Mouse (Mus musculus) C2C12 (cell line): ENCODE data around the gene Sptbn1. TPM values are rescaled to one million over a fixed set of nuclear protein-coding genes. Genes with fewer than 3 reads are reported as not detected.

Source experiments
- H3K27me3 ChIP-seq: one replicate; pipeline ENCODE4 v1.6.1; 2011; ENCODE audit not compliant: control insufficient read depth, insufficient read depth, insufficient read length
- H3K36me3 ChIP-seq: one replicate; pipeline ENCODE4 v1.6.1; 2011; ENCODE audit not compliant: control insufficient read depth, insufficient read depth
- H3K4me3 ChIP-seq: one replicate; pipeline ENCODE4 v1.5.1; 2011; ENCODE audit warnings: mild to moderate bottlenecking, control low read depth; ENCODE audit not compliant: poor library complexity, insufficient read depth, severe bottlenecking
- H3K79me2 ChIP-seq: one replicate; pipeline ENCODE4 v1.6.1; 2011; ENCODE audit not compliant: control insufficient read depth, insufficient read depth
- H3K79me3 ChIP-seq: one replicate; pipeline ENCODE4 v1.6.1; 2011; ENCODE audit warnings: low read depth, control low read depth
- H3ac ChIP-seq: one replicate; pipeline ENCODE3; 2011; ENCODE audit warnings: low read depth; ENCODE audit not compliant: control insufficient read depth, insufficient read length
- CEBPB ChIP-seq: IDR thresholded peaks from one replicate; pipeline ENCODE4 v1.6.1; 2011; ENCODE audit warnings: low read depth, mild to moderate bottlenecking, control low read depth, moderate library complexity
- CTCF ChIP-seq: IDR thresholded peaks from one replicate; pipeline ENCODE4 v1.5.1; 2011; ENCODE audit not compliant: control insufficient read depth, insufficient read depth, insufficient read length
- FOSL1 ChIP-seq: IDR thresholded peaks from one replicate; pipeline ENCODE4 v1.8.0; 2011; ENCODE audit warnings: mild to moderate bottlenecking, low read length; ENCODE audit not compliant: poor library complexity, insufficient read depth, severe bottlenecking
- MAX ChIP-seq: IDR thresholded peaks from one replicate; pipeline ENCODE4 v1.6.1; 2011; ENCODE audit warnings: mild to moderate bottlenecking, control low read depth
- MYOD1 ChIP-seq: IDR thresholded peaks from one replicate; pipeline ENCODE4 v1.6.1; 2011; ENCODE audit warnings: low read depth; ENCODE audit not compliant: control insufficient read depth, insufficient read length
- MYOG ChIP-seq: IDR thresholded peaks from one replicate; pipeline ENCODE4 v1.6.1; 2011; ENCODE audit not compliant: control insufficient read depth, insufficient read length; ENCODE audit errors: extremely low read depth
- USF1 ChIP-seq: IDR thresholded peaks from one replicate; pipeline ENCODE4 v1.6.1; 2011; ENCODE audit warnings: low read depth, mild to moderate bottlenecking, control low read depth, moderate library complexity
- polyA plus RNA-seq: library from polyadenylated mRNA; unstranded; fragments of >200 nt; fragmentation: generic; extraction: Trizol; gene quantifications from one replicate; pipeline ENCODE4 v1.2.1, GENCODE M21; 2012; ENCODE audit warnings: missing spikeins

Sptbn1 gene
- polyA plus RNA-seq, 1 experiment, result 50.2 TPM

DNA sequence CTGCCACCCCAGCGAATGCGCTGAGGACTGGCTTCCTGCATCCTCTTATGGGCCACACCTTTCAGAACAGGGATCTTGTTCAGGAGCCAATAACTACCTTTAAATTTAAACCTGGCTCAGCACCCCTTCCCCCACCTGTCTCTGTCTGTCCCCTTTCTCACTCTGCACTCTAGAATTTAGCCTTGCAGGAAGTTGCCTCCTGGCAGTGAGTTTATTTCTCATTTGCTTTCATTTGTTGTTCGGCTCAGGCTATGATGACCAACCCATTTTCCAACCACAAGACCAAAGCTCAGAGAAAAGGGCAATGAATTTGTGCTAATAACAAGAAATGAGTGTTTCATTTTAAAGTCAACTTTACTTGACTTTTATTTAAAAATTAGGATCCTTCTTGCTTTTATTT is 77.9 kb downstream of the Sptbn1 start:
- TF ChIP-seq CTCF, result no peak
- no peak for TF ChIP-seq USF1
- TF ChIP-seq MAX, result no peak
- TF ChIP-seq FOSL1, result no peak
- no peak overlapping the region for H3K4me3 ChIP-seq
- H3K27me3 ChIP-seq, result no peaks in the 10 kb centered on the region

DNA sequence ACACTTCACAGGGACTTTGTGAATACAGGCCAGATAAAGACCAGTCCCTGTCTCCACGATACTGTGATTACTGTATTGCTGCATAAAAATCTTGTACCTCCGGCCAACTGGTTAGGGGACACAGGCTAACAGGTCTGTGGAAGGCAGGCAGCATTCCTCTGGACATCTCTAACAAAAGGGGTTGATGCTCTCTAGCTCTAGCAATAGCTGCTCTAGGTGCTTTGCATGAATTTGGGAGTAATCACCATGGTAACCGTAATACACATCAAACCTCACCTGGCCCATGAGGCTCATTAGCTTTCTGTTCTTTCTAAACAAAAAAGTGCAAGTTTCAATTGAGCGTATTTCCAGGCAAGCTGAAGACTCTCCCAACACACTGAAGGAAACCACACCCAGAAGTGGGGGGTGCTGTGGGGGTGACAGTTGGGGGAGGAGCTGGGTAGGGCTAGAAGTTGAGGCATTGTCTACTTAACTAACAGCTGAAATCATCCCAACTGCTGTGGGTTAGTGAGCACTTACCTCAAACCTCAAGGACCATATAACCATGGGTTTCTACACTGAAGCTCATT is 81.0 kb downstream of the Sptbn1 start:
- no peak for TF ChIP-seq FOSL1
- TF ChIP-seq MAX, result no peak
- TF ChIP-seq CTCF, result no peak
- no peak for TF ChIP-seq CEBPB
- no peak for TF ChIP-seq MYOG
- TF ChIP-seq USF1, result no peak
- no peak for TF ChIP-seq MYOD1
- H3K79me3 ChIP-seq, result peaks cover 6% of the 10 kb centered on the region
- H3K36me3 ChIP-seq, result peaks cover 25% of the 10 kb centered on the region
- H3K4me3 ChIP-seq, result no peak overlapping the region
- no peaks in the 10 kb centered on the region for H3K27me3 ChIP-seq
- no peak overlapping the region for H3ac ChIP-seq
- H3K79me2 ChIP-seq, result peaks cover 62% of the 10 kb centered on the region

More for the DNA sequence above, 77.9 kb downstream of the Sptbn1 start:
- Histone ChIP-seq H3K36me3 (peaks cover 18% of the 10 kb centered on the region), H3ac (no peak overlapping the region), H3K79me3 (peaks cover 8% of the 10 kb centered on the region), H3K79me2 (peaks cover 56% of the 10 kb centered on the region)

DNA sequence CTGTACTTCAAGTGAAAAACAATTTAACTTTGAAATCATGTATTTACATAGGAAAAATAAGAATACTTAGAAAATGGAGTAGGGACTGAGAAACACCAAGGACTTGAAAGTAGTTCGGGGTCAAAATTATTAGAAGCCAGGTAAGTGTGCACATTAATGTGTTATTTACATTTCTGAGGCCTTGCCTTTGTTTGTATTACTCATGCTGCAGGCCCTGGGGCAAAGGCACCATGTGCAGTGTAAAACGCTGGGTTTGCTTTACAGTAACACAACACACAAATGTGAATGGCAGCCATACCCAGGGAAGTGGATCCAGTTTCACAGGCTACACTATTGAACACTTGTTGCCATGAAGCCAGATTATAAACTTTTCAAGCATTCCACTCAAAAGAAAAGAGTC is 83.4 kb downstream of the Sptbn1 start:
- Histone ChIP-seq H3K27me3 (no peaks in the 10 kb centered on the region), H3K79me2 (peaks cover 70% of the 10 kb centered on the region), H3K36me3 (peaks cover 28% of the 10 kb centered on the region), H3ac (no peak overlapping the region), H3K79me3 (peaks cover 8% of the 10 kb centered on the region), H3K4me3 (no peak overlapping the region)
- TF ChIP-seq MYOG, result no peak
- TF ChIP-seq FOSL1, result no peak
- no peak for TF ChIP-seq USF1
- TF ChIP-seq CEBPB, result no peak
- TF ChIP-seq CTCF, result no peak
- TF ChIP-seq MYOD1, result no peak
- no peak for TF ChIP-seq MAX

DNA sequence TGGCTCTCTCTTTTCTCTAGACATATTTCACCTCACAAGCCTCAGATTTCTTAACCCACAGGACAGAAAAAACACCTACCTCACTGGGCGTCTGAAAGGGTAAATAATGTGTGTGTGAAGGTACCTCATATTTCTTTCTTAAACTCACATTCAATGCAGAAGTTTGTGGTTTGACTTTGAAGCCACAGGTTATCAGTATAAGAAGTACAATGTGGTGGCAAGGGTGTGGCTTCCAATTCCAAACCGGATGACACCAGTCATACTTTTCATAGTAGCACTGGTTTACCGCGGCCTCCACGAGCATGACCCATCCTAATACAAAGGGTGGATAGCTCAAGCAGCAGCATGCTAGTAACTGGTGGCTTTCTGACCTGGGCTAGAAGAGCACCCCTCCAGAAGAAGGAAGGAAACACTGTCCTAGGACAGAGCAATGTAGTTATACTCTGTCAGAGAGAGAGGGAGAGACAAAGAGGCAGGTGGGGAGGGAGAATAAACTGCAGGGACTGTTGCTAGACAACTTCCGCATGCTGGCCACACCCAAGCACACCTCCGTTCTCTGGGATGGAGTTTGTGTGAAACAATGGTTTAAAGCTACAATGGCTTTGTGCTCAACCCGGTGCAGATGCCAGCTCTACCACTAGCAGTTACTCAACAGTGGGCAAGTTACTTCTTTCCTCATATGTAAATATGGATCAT is 85.1 kb downstream of the Sptbn1 start:
- no peak overlapping the region for H3ac ChIP-seq

DNA sequence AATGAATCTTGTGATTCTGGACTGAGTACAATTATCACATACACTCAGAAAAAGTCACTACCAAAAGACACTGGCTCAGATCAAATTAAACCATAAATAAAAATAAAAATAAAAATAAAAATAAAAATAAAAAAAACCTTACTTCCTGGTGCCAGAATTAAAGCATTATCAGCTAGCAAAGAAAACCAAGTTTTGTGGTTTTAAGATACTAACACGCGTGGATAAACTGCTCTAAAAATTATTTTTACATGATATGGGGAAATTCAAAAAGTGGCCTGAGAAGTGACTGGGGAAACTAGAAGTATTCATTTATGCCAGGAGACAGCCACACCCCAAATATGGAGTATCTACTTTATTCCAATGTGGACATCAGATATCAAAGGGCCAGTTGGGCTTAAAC is 89.8 kb downstream of the Sptbn1 start:
- Histone ChIP-seq H3K4me3 (no peak overlapping the region), H3ac (no peak overlapping the region), H3K27me3 (no peaks in the 10 kb centered on the region), H3K79me3 (peaks cover 16% of the 10 kb centered on the region), H3K79me2 (peaks cover 68% of the 10 kb centered on the region), H3K36me3 (peaks cover 23% of the 10 kb centered on the region)
- no peak for TF ChIP-seq MYOD1
- TF ChIP-seq USF1, result no peak
- TF ChIP-seq CTCF, result no peak
- no peak for TF ChIP-seq MAX
- TF ChIP-seq FOSL1, result no peak

More for the DNA sequence above, 85.1 kb downstream of the Sptbn1 start:
- Histone ChIP-seq H3K27me3 (no peaks in the 10 kb centered on the region), H3K36me3 (peaks cover 28% of the 10 kb centered on the region), H3K4me3 (no peak overlapping the region), H3K79me2 (peaks cover 74% of the 10 kb centered on the region), H3K79me3 (peaks cover 12% of the 10 kb centered on the region)
- no peak for TF ChIP-seq MYOD1
- no peak for TF ChIP-seq USF1
- TF ChIP-seq CTCF, result no peak
- TF ChIP-seq MAX, result no peak
- TF ChIP-seq CEBPB, result no peak
